In genomic region chr9:91476596-91476995, GRCm38 (mm10) we compare ENCODE assay signal across 17 mouse cellular contexts.
DNase-seq lines count a peak whose midpoint lies in the region; ATAC-seq and TF ChIP-seq lines count a peak whose summit lies in the region.
"Had no signal": no experiment of that assay in that cellular context is flagged by ENCODE, and none has a peak within 500 bp of the region (broad histone marks: within the 10 kb centered on the region; RNA-seq: fewer than 3 reads in every experiment).

No protein-coding gene starts in this region.

- no peak overlapping the region for H3K4me2 ChIP-seq in hindbrain, embryonic 11.5 days (replicated peaks; ENCODE audit: low read depth, low read length)
- no peak overlapping the region for H3K4me2 ChIP-seq in hindbrain, embryonic 13.5 days
- H3K4me2 ChIP-seq in midbrain, postnatal 0 days (ENCODE audit: low read depth, low read length, poor library complexity, severe bottlenecking): no peak overlapping the region
- H3K4me2 ChIP-seq: embryonic facial prominence, embryonic 12.5 days; limb, embryonic 12.5 days had no signal

- H3K9ac ChIP-seq in hindbrain, embryonic 11.5 days (ENCODE audit: low read depth, low read length): no peak overlapping the region
- H3K9ac ChIP-seq in hindbrain, embryonic 13.5 days: no peak overlapping the region
- H3K9ac ChIP-seq in midbrain, postnatal 0 days (replicated peaks; ENCODE audit: low read length, poor library complexity, severe bottlenecking): no peak overlapping the region
- H3K9ac ChIP-seq: embryonic facial prominence, embryonic 12.5 days; limb, embryonic 12.5 days; liver, embryonic 14.5 days had no signal

- H3K27ac ChIP-seq in hindbrain, embryonic 10.5 days: no peak overlapping the region
- H3K27ac ChIP-seq in hindbrain, embryonic 11.5 days (ENCODE audit: low read depth, low read length): no peak overlapping the region
- H3K27ac ChIP-seq in hindbrain, embryonic 13.5 days: no peak overlapping the region
- H3K27ac ChIP-seq in midbrain, postnatal 0 days (ENCODE audit: low read depth, low read length): no peak overlapping the region
- H3K27ac ChIP-seq: embryonic facial prominence, embryonic 12.5 days; limb, embryonic 12.5 days; liver, embryonic 14.5 days had no signal

- no peak overlapping the region for H3K4me3 ChIP-seq in hindbrain, embryonic 10.5 days
- no peak overlapping the region for H3K4me3 ChIP-seq in hindbrain, embryonic 11.5 days (ENCODE audit: low read depth, low read length)
- no peak overlapping the region for H3K4me3 ChIP-seq in hindbrain, embryonic 13.5 days
- no peak overlapping the region for H3K4me3 ChIP-seq in midbrain, postnatal 0 days (ENCODE audit: low read depth, low read length)
- H3K4me3 ChIP-seq: embryonic facial prominence, embryonic 12.5 days; limb, embryonic 12.5 days had no signal

- H3K4me1 ChIP-seq in hindbrain, embryonic 10.5 days (replicated peaks): peaks cover 10% of the 10 kb centered on the region
- H3K4me1 ChIP-seq in hindbrain, embryonic 11.5 days (replicated peaks; ENCODE audit: control insufficient read depth, insufficient read depth, low read length): no peaks in the 10 kb centered on the region; the same call in 1 of the 2 replicates
- peaks cover 7% of the 10 kb centered on the region for H3K4me1 ChIP-seq in hindbrain, embryonic 13.5 days (replicated peaks)
- H3K4me1 ChIP-seq in midbrain, postnatal 0 days (ENCODE audit: insufficient read depth, low read length): no peaks in the 10 kb centered on the region
- H3K4me1 ChIP-seq: embryonic facial prominence, embryonic 12.5 days; limb, embryonic 12.5 days had no signal

- DNase-seq in hindbrain, embryonic 10.5 days (ENCODE audit: low spot score): peak; percentile 8
- DNase-seq in hindbrain, embryonic 11.5 days (ENCODE audit: low spot score): no peak
- peak; percentile 18 to 22 for DNase-seq in right cerebral cortex, postnatal 10 days (ENCODE audit: low spot score in 2 of 2)
- DNase-seq in right cerebral cortex, postnatal 4 days: no peak
- peak; percentile 42 for DNase-seq in midbrain, postnatal 0 days (ENCODE audit: low spot score)
- DNase-seq in cerebellum, postnatal 25 days: no peak
- DNase-seq in gastrocnemius, postnatal 25 days: no peak
- DNase-seq: cerebellum, adult 11 months; cerebellum, postnatal 36 days; kidney, adult 18-20 months; kidney, postnatal 14 days; lung, postnatal 10 days; thymus, postnatal 14 days had no signal

- WGBS in hindbrain, embryonic 10.5 days: 38% methylated on average over 3 of the region's 3 CpGs
- 35% methylated on average over 3 of the region's 3 CpGs for WGBS in hindbrain, embryonic 11.5 days
- 12% methylated on average over 3 of the region's 3 CpGs for whole genome bisulfite sequencing in hindbrain, embryonic 13.5 days
- WGBS in midbrain, postnatal 0 days: 10% methylated on average over 3 of the region's 3 CpGs

- H3K36me3 ChIP-seq in hindbrain, embryonic 10.5 days: no peaks in the 10 kb centered on the region
- H3K36me3 ChIP-seq in hindbrain, embryonic 11.5 days (ENCODE audit: control insufficient read depth, insufficient read depth, low read length): no peaks in the 10 kb centered on the region
- no peaks in the 10 kb centered on the region for H3K36me3 ChIP-seq in hindbrain, embryonic 13.5 days
- H3K36me3 ChIP-seq in midbrain, postnatal 0 days (ENCODE audit: insufficient read depth, low read length): no peaks in the 10 kb centered on the region
- H3K36me3 ChIP-seq: embryonic facial prominence, embryonic 12.5 days; limb, embryonic 12.5 days had no signal

- no peak; the same call in 1 of the 2 replicates for ATAC-seq in hindbrain, embryonic 11.5 days (ENCODE audit: low FRiP score)
- 0 out of 2 replicates have a peak, but pooled peaks have one; percentile 17 for ATAC-seq in hindbrain, embryonic 13.5 days (ENCODE audit: low FRiP score)
- no peak for ATAC-seq in midbrain, postnatal 0 days (ENCODE audit: low FRiP score)

- TF ChIP-seq CTCF in midbrain, postnatal 0 days (IDR thresholded peaks at IDR 0.05): no peak

- no peaks in the 10 kb centered on the region for H3K9me3 ChIP-seq in hindbrain, embryonic 10.5 days
- H3K9me3 ChIP-seq in hindbrain, embryonic 11.5 days (ENCODE audit: control insufficient read depth, low read length): no peaks in the 10 kb centered on the region
- H3K9me3 ChIP-seq in hindbrain, embryonic 13.5 days: no peaks in the 10 kb centered on the region
- H3K9me3 ChIP-seq in midbrain, postnatal 0 days (ENCODE audit: low read length): no peaks in the 10 kb centered on the region
- H3K9me3 ChIP-seq: embryonic facial prominence, embryonic 12.5 days; limb, embryonic 12.5 days had no signal

- H3K27me3 ChIP-seq in hindbrain, embryonic 10.5 days (ENCODE audit: insufficient read depth, poor library complexity, severe bottlenecking): no peaks in the 10 kb centered on the region
- H3K27me3 ChIP-seq in hindbrain, embryonic 11.5 days (ENCODE audit: control insufficient read depth, insufficient read depth, low read length): no peaks in the 10 kb centered on the region
- H3K27me3 ChIP-seq in hindbrain, embryonic 13.5 days: no peaks in the 10 kb centered on the region
- no peaks in the 10 kb centered on the region for H3K27me3 ChIP-seq in midbrain, postnatal 0 days (ENCODE audit: insufficient read depth, low read length)
- H3K27me3 ChIP-seq: embryonic facial prominence, embryonic 12.5 days; limb, embryonic 12.5 days had no signal

Comparison
In these comparisons a context has a peak if more than half of its experiments do, and no peak if none do; other contexts are left out.
1. DNase-seq: peak in hindbrain, embryonic 10.5 days (single experiment), right cerebral cortex, postnatal 10 days (2 of 2) and midbrain, postnatal 0 days (single experiment); none in hindbrain, embryonic 11.5 days (single experiment), right cerebral cortex, postnatal 4 days (single experiment), cerebellum, postnatal 25 days (0 of 2) and gastrocnemius, postnatal 25 days (single experiment).